Mouse (Mus musculus): ENCODE results near the gene Qrfp. TPM values are rescaled to one million over a fixed set of nuclear protein-coding genes. Genes with fewer than 3 reads are reported as not detected.
A peak's percentile ranks its signal among the peaks of the same experiment; 100 is the strongest.

Gene Qrfp
- total and polyA plus RNA-seq, 2 experiments from 2014 or later = 0.20 TPM; not detected in 1

DNA sequence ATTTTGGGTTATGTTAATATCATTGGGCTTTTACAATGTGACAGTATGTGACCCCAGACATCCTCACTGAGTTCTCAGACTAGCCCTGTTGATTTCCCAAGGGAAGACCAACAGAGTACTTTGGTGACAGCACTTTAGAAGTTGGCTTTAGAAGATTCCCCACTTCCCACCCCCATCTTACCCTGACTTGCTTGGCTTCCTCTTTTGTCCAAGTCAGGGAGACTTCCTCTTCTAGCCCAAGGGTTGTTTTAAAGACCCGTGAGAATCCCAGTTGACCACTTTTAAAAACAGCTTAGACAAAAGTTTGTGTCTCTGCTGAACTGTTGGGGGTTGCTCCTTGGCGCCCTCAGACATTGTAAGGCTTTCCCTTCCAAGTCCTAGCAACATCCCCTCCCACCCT, 47.1 kb downstream of the Qrfp start:
- Histone ChIP-seq H3K36me3 (ENCODE audit: insufficient read depth, low read length) (no peaks in the 10 kb centered on the region), H3K4me1 (ENCODE audit: insufficient read depth, low read length) (peaks cover 13% of the 10 kb centered on the region), H3K9ac (replicated peaks; ENCODE audit: low read length, poor library complexity, severe bottlenecking) (no peak overlapping the region), H3K27me3 (ENCODE audit: insufficient read depth, low read length) (no peaks in the 10 kb centered on the region), H3K9me3 (ENCODE audit: low read length) (no peaks in the 10 kb centered on the region), H3K4me2 (ENCODE audit: low read depth, low read length, poor library complexity, severe bottlenecking) (no peak overlapping the region), H3K27ac (ENCODE audit: low read depth, low read length) (no peak overlapping the region), H3K4me3 (ENCODE audit: low read depth, low read length) (no peak overlapping the region)
- 18% methylated on average over 2 of the region's 2 CpGs for WGBS
- DNase-seq (ENCODE audit: low spot score) (no peak), ATAC-seq (ENCODE audit: low FRiP score) (no peak)
- TF ChIP-seq CTCF (IDR thresholded peaks at IDR 0.05) = no peak

DNA sequence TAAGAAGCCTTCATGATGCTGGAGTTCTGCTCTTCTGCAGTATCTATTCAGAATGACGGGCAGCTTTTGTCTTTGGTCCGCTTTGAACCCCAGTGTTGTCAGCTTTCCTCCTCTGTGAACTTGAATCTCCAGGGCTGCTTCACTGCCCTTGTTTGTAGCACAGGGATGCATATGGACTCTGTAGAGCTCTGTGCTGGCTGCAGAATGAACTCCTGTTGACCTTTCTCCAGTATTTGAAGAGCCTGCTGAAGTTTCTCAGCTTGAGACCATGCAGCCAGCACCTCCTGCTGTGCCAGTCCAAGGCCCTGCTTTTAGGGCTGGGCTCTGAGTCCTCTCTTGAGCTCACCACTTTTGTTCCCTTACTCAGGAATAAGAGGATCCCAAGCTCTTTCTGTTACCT, 47.5 kb downstream of the Qrfp start:
- Histone ChIP-seq H3K4me2 (ENCODE audit: low read depth, low read length, poor library complexity, severe bottlenecking) (no peak overlapping the region), H3K36me3 (ENCODE audit: insufficient read depth, low read length) (no peaks in the 10 kb centered on the region), H3K27ac (ENCODE audit: low read depth, low read length) (no peak overlapping the region), H3K9ac (replicated peaks; ENCODE audit: low read length, poor library complexity, severe bottlenecking) (no peak overlapping the region), H3K4me3 (ENCODE audit: low read depth, low read length) (no peak overlapping the region), H3K4me1 (ENCODE audit: insufficient read depth, low read length) (peaks cover 13% of the 10 kb centered on the region), H3K27me3 (ENCODE audit: insufficient read depth, low read length) (no peaks in the 10 kb centered on the region), H3K9me3 (ENCODE audit: low read length) (no peaks in the 10 kb centered on the region)
- no peak for ATAC-seq (ENCODE audit: low FRiP score)
- 8% methylated on average over 2 of the region's 2 CpGs for WGBS
- no peak for TF ChIP-seq CTCF (IDR thresholded peaks at IDR 0.05)
- no peak for DNase-seq (ENCODE audit: low spot score)

DNA sequence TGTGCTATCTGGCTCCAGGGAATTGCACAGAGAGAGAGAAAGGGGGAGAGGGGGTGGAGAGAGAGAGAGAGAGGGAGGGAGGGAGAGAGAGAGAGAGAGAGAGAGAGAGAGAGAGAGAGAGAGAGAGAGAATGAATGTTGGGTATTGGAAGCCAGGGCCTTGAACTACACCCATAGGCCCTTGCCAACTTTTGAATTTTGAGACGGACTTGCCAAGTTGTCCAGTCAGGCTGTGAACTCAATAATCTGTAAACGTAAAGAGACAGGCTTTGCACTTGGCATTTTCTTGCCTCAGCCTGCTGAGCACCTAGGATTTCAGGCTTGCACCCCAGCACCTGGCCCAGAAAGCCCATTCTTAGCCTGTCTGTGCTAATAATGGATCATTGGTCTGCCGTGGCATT, 48.2 kb downstream of the Qrfp start:
- Histone ChIP-seq H3K9ac (replicated peaks; ENCODE audit: low read length, poor library complexity, severe bottlenecking) (no peak overlapping the region), H3K4me3 (ENCODE audit: low read depth, low read length) (no peak overlapping the region), H3K4me2 (ENCODE audit: low read depth, low read length, poor library complexity, severe bottlenecking) (peak overlapping the region; percentile 91; the same call in 1 of the 2 replicates), H3K27me3 (ENCODE audit: insufficient read depth, low read length) (no peaks in the 10 kb centered on the region), H3K27ac (ENCODE audit: low read depth, low read length) (no peak overlapping the region), H3K9me3 (ENCODE audit: low read length) (no peaks in the 10 kb centered on the region), H3K36me3 (ENCODE audit: insufficient read depth, low read length) (no peaks in the 10 kb centered on the region), H3K4me1 (ENCODE audit: insufficient read depth, low read length) (peaks cover 13% of the 10 kb centered on the region)
- ATAC-seq (ENCODE audit: low FRiP score) = no peak
- no peak for DNase-seq (ENCODE audit: low spot score)
- no peak for TF ChIP-seq CTCF (IDR thresholded peaks at IDR 0.05)
- WGBS = 24% methylated on average over 3 of the region's 3 CpGs

DNA sequence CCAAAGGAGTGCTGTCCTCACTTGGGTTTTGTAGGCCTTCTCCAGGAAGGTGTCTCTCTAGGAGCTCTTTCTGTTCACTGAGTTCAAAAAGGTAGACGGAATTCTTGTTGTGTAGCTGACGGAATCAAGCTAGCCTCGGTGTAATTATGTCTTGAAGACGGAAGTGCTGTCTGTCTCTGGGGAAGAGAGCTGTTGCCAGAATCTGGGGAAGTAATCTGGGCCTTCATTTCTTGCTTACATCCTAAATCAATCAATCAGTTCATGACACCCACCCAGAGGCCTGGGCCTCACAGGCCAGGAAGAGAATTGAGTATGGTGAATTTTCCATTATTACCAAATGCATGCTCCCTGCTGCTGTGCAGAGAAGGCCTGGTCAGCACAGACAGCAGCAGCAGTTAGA, 48.8 kb downstream of the Qrfp start:
- H3K36me3 ChIP-seq (ENCODE audit: insufficient read depth, low read length) = no peaks in the 10 kb centered on the region
- H3K4me3 ChIP-seq (ENCODE audit: low read depth, low read length) = no peak overlapping the region
- H3K27ac ChIP-seq (ENCODE audit: low read depth, low read length) = no peak overlapping the region
- no peaks in the 10 kb centered on the region for H3K9me3 ChIP-seq (ENCODE audit: low read length)
- 18% methylated on average over 4 of the region's 4 CpGs for WGBS
- ATAC-seq (ENCODE audit: low FRiP score) (no peak), DNase-seq (ENCODE audit: low spot score) (no peak)
- H3K27me3 ChIP-seq (ENCODE audit: insufficient read depth, low read length) = no peaks in the 10 kb centered on the region
- TF ChIP-seq CTCF (IDR thresholded peaks at IDR 0.05) = no peak
- peak overlapping the region; percentile 91 for H3K4me2 ChIP-seq (ENCODE audit: low read depth, low read length, poor library complexity, severe bottlenecking)
- H3K4me1 ChIP-seq (ENCODE audit: insufficient read depth, low read length) = peaks cover 13% of the 10 kb centered on the region
- H3K9ac ChIP-seq (replicated peaks; ENCODE audit: low read length, poor library complexity, severe bottlenecking) = 0 out of 2 replicates have a peak overlapping the region, but pooled peaks have one; percentile 14

DNA sequence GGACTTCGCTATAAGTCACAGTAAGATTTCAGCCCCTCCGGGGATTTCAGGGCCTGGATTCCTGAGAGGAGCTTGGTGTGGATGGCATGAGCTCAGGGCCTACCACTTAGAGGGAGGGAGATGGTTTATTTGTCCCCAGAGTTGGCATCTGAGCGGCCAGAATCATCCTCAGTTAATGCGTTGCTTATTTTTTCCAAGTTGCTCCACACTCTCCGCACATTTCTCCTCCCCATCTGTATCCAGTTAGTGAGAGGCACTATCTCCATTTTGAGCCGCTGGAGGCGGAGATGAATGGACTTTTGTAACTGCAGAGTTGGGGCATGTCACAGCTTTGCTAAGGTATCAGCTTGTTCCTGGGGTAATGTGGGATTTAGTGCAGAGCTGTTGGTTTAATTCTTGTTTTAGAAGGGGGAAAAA, 49.3 kb downstream of the Qrfp start:
- Histone ChIP-seq H3K27me3 (ENCODE audit: insufficient read depth, low read length) (no peaks in the 10 kb centered on the region), H3K4me2 (ENCODE audit: low read depth, low read length, poor library complexity, severe bottlenecking) (peak overlapping the region; percentile 91), H3K4me1 (ENCODE audit: insufficient read depth, low read length) (peaks cover 13% of the 10 kb centered on the region), H3K27ac (ENCODE audit: low read depth, low read length) (no peak overlapping the region), H3K9me3 (ENCODE audit: low read length) (no peaks in the 10 kb centered on the region), H3K4me3 (ENCODE audit: low read depth, low read length) (peak overlapping the region; percentile 53), H3K36me3 (ENCODE audit: insufficient read depth, low read length) (no peaks in the 10 kb centered on the region), H3K9ac (replicated peaks; ENCODE audit: low read length, poor library complexity, severe bottlenecking) (0 out of 2 replicates have a peak overlapping the region, but pooled peaks have one; percentile 29)
- 18% methylated on average over 7 of the region's 7 CpGs for WGBS
- DNase-seq (ENCODE audit: low spot score) (no peak), ATAC-seq (ENCODE audit: low FRiP score) (no peak)
- TF ChIP-seq CTCF (IDR thresholded peaks at IDR 0.05) = no peak

DNA sequence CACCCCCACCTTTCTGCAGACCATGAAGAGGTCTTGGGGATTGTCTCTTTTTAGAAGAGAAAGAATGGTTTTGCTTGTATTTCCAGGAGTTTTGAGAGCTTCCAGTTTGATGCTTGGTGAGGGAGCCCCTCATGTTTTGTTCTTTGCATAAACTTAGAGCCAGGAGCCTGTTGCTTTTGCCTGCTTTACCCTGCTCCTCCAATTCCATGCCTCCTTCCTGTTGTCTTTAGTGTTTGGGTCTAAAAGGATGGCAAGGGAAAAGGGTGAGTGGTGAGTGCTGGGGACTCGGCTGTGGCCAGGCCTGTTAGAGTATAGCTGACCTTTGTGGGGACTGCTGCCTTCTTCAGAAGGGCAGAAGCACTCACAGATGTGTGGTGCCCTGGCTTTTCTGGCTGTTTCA, 49.9 kb downstream of the Qrfp start:
- Histone ChIP-seq H3K4me2 (ENCODE audit: low read depth, low read length, poor library complexity, severe bottlenecking) (peak overlapping the region; percentile 91), H3K27ac (ENCODE audit: low read depth, low read length) (peak overlapping the region; percentile 62), H3K27me3 (ENCODE audit: insufficient read depth, low read length) (no peaks in the 10 kb centered on the region), H3K4me1 (ENCODE audit: insufficient read depth, low read length) (peaks cover 13% of the 10 kb centered on the region), H3K36me3 (ENCODE audit: insufficient read depth, low read length) (no peaks in the 10 kb centered on the region), H3K9ac (replicated peaks; ENCODE audit: low read length, poor library complexity, severe bottlenecking) (peak overlapping the region; percentile 70), H3K4me3 (ENCODE audit: low read depth, low read length) (peak overlapping the region; percentile 53), H3K9me3 (ENCODE audit: low read length) (no peaks in the 10 kb centered on the region)
- ATAC-seq (ENCODE audit: low FRiP score) = no peak
- no peak for TF ChIP-seq CTCF (IDR thresholded peaks at IDR 0.05)
- DNase-seq (ENCODE audit: low spot score) = no peak
- 4% methylated on average over 1 of the region's 1 CpGs for WGBS
